Mouse (Mus musculus): ENCODE data around the gene Grhpr. TPM values are rescaled to one million over a fixed set of nuclear protein-coding genes. Genes with fewer than 3 reads are reported as not detected.
"Not testable (repeated sequence)": the region's sequence is repeated elsewhere in the genome, so short reads cannot be mapped to it uniquely, and the experiment has no call there.

Gene Grhpr
- polyA plus RNA-seq, 1 experiment from 2014 or later = 29.2 TPM

DNA sequence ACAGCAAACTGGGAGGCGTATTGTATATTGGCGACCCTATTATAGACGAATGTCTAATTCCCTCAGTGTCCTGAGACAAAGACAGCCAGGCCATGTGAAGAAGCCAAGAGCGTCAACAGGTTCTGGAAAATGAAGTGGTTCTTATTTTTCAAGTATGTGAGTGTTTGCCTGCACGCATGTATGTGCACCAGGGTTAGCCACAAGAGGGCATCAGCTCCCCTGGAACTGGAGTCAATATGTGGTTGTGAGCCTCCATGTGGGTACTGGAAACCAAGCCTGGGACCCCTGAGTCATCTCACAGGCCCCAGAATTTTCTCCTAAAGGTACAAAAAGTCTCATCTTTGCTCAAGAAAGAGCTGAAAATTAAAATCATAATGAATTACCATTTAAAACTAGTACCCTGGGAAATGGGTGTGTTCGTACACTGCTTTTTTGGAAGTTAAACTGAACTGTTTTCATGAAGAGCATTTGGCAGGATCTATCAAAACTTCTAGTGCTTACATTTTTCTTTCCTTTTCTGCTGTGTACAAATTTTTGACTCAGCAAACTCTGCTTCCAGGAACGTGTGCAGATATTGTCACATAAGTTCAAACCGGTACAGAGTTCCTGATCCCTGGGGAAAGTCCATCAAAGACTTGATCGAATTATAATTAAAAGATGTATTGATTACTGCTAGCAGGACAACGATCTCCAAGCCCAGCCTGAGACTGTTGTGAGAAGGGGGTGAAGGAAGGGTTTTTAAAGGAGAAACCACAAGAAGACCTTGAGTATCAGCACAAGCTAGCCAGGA is 4.1 kb upstream of the Grhpr start:
- no peaks in the 10 kb centered on the region for H3K36me3 ChIP-seq
- peaks cover 21% of the 10 kb centered on the region for H3K4me1 ChIP-seq (replicated peaks)
- no peak overlapping the region for H3K4me3 ChIP-seq
- H3K9ac ChIP-seq = no peak overlapping the region
- H3K4me2 ChIP-seq = no peak overlapping the region
- no peak for ATAC-seq (ENCODE audit: low FRiP score, low read depth)
- H3K27ac ChIP-seq (replicated peaks) = no peak overlapping the region
- WGBS = 88% methylated on average over 10 of the region's 10 CpGs
- no peaks in the 10 kb centered on the region for H3K27me3 ChIP-seq
- no peaks in the 10 kb centered on the region for H3K9me3 ChIP-seq

DNA sequence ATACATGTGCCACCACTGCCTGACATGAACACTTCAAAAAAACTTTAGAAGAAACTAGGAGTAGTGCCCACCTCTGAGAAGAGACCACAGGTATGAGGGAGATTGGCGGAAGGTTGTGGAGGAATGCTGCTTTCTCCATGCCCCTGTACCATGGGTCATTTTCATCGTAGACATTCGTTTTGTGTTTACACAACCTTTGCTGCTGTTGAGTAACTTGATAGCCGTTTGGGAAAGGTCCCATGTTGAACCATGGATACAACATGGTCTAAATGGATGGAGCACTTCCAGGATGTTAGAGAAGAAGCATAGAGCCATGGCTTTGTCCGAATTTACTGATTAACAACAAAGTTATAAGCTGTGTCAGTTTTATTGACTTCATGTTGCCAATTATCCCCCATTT is 3.0 kb upstream of the Grhpr start:
- peaks cover 25% of the 10 kb centered on the region for H3K4me1 ChIP-seq (replicated peaks)
- ATAC-seq (ENCODE audit: low FRiP score, low read depth) = no peak
- no peak overlapping the region for H3K27ac ChIP-seq (replicated peaks)
- no peak overlapping the region for H3K4me2 ChIP-seq
- H3K27me3 ChIP-seq = no peaks in the 10 kb centered on the region
- no peak overlapping the region for H3K9ac ChIP-seq
- 83% methylated on average over 5 of the region's 5 CpGs for WGBS
- no peaks in the 10 kb centered on the region for H3K9me3 ChIP-seq
- H3K4me3 ChIP-seq = no peak overlapping the region
- no peaks in the 10 kb centered on the region for H3K36me3 ChIP-seq

- Histone ChIP-seq H3K27ac (replicated peaks) (no peak overlapping the region), H3K4me1 (replicated peaks) (peaks cover 19% of the 10 kb centered on the region), H3K36me3 (no peaks in the 10 kb centered on the region), H3K9me3 (no peaks in the 10 kb centered on the region), H3K4me3 (no peak overlapping the region), H3K4me2 (no peak overlapping the region), H3K27me3 (no peaks in the 10 kb centered on the region), H3K9ac (no peak overlapping the region)
- ATAC-seq (ENCODE audit: low FRiP score, low read depth) = no peak
- 73% methylated on average over 7 of the region's 7 CpGs for WGBS
These were observed 1.3 kb upstream of the Grhpr start for GRCm38 (mm10) chr4:44979794-44980338.

DNA sequence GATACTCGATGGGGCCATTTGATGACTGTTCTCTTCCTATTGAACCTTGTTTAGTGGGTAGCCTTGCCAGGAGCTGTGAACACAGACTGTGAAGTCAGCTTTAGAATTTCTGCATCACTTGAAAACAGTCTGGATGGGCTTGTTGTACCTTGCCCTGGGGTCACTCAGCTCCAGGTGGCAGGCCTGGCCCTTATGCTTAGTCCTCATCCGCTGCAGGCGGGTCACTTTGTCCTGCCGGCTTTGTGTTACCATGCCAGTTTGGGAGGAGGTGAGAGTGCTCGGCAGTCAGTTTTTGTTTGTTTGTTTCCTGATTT is 736 bp downstream of the Grhpr start:
- H3K27ac ChIP-seq (replicated peaks) = no peak overlapping the region
- H3K9me3 ChIP-seq = no peaks in the 10 kb centered on the region
- 21% methylated on average over 5 of the region's 5 CpGs for WGBS
- H3K36me3 ChIP-seq = no peaks in the 10 kb centered on the region
- peak overlapping the region; percentile 48 for H3K4me3 ChIP-seq
- peak overlapping the region; percentile 49; the same call in 1 of the 2 replicates for H3K9ac ChIP-seq
- H3K27me3 ChIP-seq = no peaks in the 10 kb centered on the region
- peaks cover 19% of the 10 kb centered on the region for H3K4me1 ChIP-seq (replicated peaks)
- H3K4me2 ChIP-seq = peak overlapping the region; percentile 71
- no peak for ATAC-seq (ENCODE audit: low FRiP score, low read depth)

DNA sequence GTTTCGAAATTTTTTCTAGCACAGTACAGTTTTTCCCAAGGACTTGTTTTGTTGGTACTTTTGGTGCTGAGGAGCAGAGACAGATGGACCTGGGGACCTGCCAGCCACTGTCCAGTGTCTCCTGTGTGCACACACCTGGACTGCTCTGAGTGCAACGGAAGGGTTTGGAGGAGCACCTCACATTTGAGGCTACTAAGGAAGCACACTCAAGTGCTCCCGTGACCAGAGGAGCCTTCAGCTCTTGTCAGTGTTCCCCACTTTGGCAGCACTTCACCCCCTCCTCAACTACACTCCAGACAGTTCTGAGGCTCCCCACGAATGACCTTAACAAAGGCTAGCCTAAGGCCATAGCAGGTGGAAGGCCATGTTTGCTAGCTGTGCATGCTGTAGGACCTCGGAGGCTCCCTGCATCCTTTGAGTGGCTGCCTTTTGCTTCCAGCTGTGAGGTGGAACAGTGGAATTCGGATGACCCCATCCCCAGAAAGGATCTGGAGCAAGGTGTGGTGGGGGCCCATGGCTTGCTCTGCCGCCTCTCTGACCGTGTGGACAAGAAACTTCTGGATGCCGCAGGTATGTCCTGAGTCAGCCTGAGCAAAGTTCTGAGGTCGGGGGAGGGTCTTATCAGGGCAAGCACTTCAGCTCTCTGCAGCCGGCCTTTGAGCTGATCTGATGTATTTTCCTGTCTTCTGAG is 1.4 kb downstream of the Grhpr start:
- H3K4me2 ChIP-seq = no peak overlapping the region
- peaks cover 19% of the 10 kb centered on the region for H3K4me1 ChIP-seq (replicated peaks)
- ATAC-seq (ENCODE audit: low FRiP score, low read depth) = no peak
- H3K9me3 ChIP-seq = no peaks in the 10 kb centered on the region
- no peaks in the 10 kb centered on the region for H3K27me3 ChIP-seq
- H3K36me3 ChIP-seq = no peaks in the 10 kb centered on the region
- H3K4me3 ChIP-seq = no peak overlapping the region
- WGBS = 79% methylated on average over 11 of the region's 11 CpGs
- H3K9ac ChIP-seq = 0 out of 2 replicates have a peak overlapping the region, but pooled peaks have one; percentile 49
- no peak overlapping the region for H3K27ac ChIP-seq (replicated peaks)

- Histone ChIP-seq H3K4me2 (no peak overlapping the region), H3K36me3 (no peaks in the 10 kb centered on the region), H3K9me3 (no peaks in the 10 kb centered on the region), H3K27ac (replicated peaks) (no peak overlapping the region), H3K27me3 (no peaks in the 10 kb centered on the region), H3K9ac (no peak overlapping the region), H3K4me1 (replicated peaks) (peaks cover 19% of the 10 kb centered on the region), H3K4me3 (no peak overlapping the region)
- 91% methylated on average over 10 of the region's 10 CpGs for WGBS
- no peak for ATAC-seq (ENCODE audit: low FRiP score, low read depth)
These were observed 2.0 kb downstream of the Grhpr start for GRCm38 (mm10) chr4:44983131-44983740.

DNA sequence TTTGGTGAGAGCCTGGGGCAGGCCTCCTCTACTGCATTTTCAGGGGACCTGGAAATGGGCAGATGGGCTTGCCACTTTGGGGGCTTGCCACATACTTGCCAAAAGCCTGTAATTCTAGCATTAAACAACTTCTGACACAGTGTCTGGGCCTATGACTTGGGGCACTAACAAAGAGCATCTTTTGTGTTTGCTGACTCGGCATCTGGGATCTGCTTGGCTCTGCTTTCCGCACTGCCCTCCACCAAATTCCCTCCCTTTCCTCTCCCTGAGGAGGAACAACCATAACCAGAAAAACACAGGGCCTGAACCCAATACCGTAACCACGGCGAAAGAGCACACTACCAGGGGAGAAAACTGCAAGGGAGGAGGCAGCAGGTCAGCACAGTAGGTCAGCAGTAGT is 9.4 kb downstream of the Grhpr start:
- no peaks in the 10 kb centered on the region for H3K9me3 ChIP-seq
- 93% methylated on average over 5 of the region's 5 CpGs for WGBS
- ATAC-seq (ENCODE audit: low FRiP score, low read depth) = no peak
- no peak overlapping the region for H3K27ac ChIP-seq (replicated peaks)
- no peak overlapping the region for H3K4me3 ChIP-seq
- H3K27me3 ChIP-seq = no peaks in the 10 kb centered on the region
- no peaks in the 10 kb centered on the region for H3K4me1 ChIP-seq (replicated peaks)
- H3K36me3 ChIP-seq = peaks cover 17% of the 10 kb centered on the region; the same call in 1 of the 2 replicates
- no peak overlapping the region for H3K4me2 ChIP-seq
- H3K9ac ChIP-seq = no peak overlapping the region

DNA sequence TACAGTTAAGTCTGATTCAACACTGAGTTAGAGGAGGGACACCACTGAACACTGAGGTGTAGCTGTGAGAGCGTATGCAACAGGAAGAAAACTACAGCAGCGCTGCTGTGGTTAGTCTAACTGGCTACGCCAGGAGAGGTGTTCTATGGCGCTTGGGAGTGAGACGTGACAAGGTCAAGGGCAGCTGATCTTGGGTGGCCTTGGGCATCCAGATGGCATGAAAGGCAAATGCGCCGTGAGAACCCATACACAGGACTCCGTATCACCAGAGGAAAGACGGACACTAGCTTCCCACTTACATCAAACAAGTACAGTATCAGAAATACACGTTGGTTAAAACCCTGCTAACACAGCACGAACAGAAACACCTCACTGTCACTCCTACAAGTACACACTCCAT is 11.1 kb downstream of the Grhpr start:
- H3K9me3 ChIP-seq; H3K27me3 ChIP-seq; H3K4me2 ChIP-seq; H3K4me3 ChIP-seq; H3K4me1 ChIP-seq (replicated peaks); H3K27ac ChIP-seq (replicated peaks); H3K9ac ChIP-seq; ATAC-seq (ENCODE audit: low FRiP score, low read depth): not testable (repeated sequence)
- H3K36me3 ChIP-seq = peaks cover 17% of the 10 kb centered on the region; the same call in 1 of the 2 replicates
- 93% methylated on average over 11 of the region's 11 CpGs for WGBS

- not testable (repeated sequence) for H3K27me3 ChIP-seq; H3K4me2 ChIP-seq; H3K4me1 ChIP-seq (replicated peaks); H3K9ac ChIP-seq; H3K27ac ChIP-seq (replicated peaks); H3K9me3 ChIP-seq; ATAC-seq (ENCODE audit: low FRiP score, low read depth); H3K4me3 ChIP-seq
- H3K36me3 ChIP-seq = peaks cover 17% of the 10 kb centered on the region; the same call in 1 of the 2 replicates
- WGBS = 95% methylated on average over 14 of the region's 14 CpGs
These were observed 12.0 kb downstream of the Grhpr start for GRCm38 (mm10) chr4:44993179-44993578.

DNA sequence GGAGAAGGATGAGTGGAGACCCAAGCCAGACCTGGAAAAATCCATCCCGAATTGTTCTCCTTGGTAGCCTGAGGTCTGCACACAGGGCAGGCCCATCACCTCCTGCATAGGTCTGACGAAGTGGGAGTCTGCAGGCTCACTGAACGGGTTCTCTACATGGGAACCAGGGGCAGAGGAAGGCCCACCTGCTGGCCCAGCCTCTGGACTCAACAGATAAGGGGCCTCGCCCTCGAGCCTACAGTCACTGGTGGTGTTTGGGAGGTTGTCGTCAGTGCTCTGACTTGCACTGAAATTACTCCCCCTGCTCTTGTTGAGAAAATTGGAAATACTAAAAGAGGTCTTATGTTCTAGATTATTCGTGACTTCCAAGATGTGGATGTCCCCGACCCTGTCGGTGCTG is 12.7 kb downstream of the Grhpr start:
- H3K27ac ChIP-seq (replicated peaks) = no peak overlapping the region
- H3K4me1 ChIP-seq (replicated peaks) = peaks cover 7% of the 10 kb centered on the region
- no peak overlapping the region for H3K4me3 ChIP-seq
- H3K9me3 ChIP-seq = no peaks in the 10 kb centered on the region
- H3K27me3 ChIP-seq = no peaks in the 10 kb centered on the region
- ATAC-seq (ENCODE audit: low FRiP score, low read depth) = no peak
- H3K36me3 ChIP-seq = peaks cover 17% of the 10 kb centered on the region; the same call in 1 of the 2 replicates
- H3K9ac ChIP-seq = no peak overlapping the region
- WGBS = 91% methylated on average over 9 of the region's 9 CpGs
- no peak overlapping the region for H3K4me2 ChIP-seq

DNA sequence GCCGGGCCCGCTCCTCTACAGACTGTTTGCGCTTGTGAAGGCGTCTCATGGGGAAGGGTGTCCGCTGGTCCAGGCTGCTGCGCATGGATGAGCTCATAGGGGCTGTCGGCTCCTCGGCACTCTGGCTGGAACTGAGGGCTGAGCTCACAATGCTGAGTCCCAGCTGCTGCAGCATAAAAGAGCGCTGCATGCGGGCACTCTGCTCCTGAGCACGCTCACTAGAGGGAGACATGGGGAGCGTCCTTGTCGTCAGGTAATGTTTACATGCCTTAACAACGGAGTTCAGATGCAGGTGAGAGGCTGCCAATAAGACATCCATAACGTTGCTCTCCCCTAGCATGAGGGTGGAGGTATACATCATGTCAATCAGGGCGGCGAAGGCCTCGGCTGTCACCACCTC is 13.6 kb downstream of the Grhpr start:
- Histone ChIP-seq H3K4me2 (no peak overlapping the region), H3K27ac (replicated peaks) (no peak overlapping the region), H3K27me3 (no peaks in the 10 kb centered on the region), H3K36me3 (peaks cover 17% of the 10 kb centered on the region; the same call in 1 of the 2 replicates), H3K4me3 (no peak overlapping the region), H3K4me1 (replicated peaks) (peaks cover 13% of the 10 kb centered on the region), H3K9ac (no peak overlapping the region), H3K9me3 (no peaks in the 10 kb centered on the region)
- no peak; the same call in 1 of the 2 replicates for ATAC-seq (ENCODE audit: low FRiP score, low read depth)
- 80% methylated on average over 18 of the region's 18 CpGs for WGBS

GRCm38 (mm10) chr4:44998071-44998470 is 16.9 kb downstream of the Grhpr start:
- 72% methylated on average over 3 of the region's 3 CpGs for WGBS
- Histone ChIP-seq H3K9me3 (no peaks in the 10 kb centered on the region), H3K27ac (replicated peaks) (no peak overlapping the region), H3K4me3 (no peak overlapping the region), H3K4me2 (no peak overlapping the region), H3K27me3 (no peaks in the 10 kb centered on the region), H3K36me3 (peaks cover 10% of the 10 kb centered on the region; the same call in 1 of the 2 replicates), H3K4me1 (replicated peaks) (peaks cover 13% of the 10 kb centered on the region), H3K9ac (no peak overlapping the region)
- no peak for ATAC-seq (ENCODE audit: low FRiP score, low read depth)
